Mouse (Mus musculus): ENCODE data around the gene Lpar3. TPM values are rescaled to one million over a fixed set of nuclear protein-coding genes. Genes with fewer than 3 reads are reported as not detected.

Lpar3 gene
- total and polyA plus RNA-seq, 2 experiments from 2014 or later, result 0.31 to 0.66 TPM

DNA sequence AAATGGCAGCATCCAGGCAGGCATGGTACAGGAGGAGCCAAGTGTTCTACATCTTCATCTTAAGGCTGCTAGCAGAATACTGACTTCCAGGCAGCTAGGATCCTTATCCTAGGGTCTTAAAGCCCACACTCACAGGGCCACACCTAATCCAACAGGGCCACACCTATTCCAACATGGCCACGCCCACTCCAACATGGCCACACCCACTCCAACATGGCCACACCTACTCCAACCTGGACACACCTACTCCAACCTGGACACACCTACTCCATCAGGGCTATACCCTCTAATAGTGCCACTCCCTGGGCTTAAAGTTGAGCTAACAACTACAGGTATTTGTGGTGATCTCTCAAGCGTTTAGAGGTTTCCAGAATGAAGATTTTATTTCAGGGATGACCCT lies 40.4 kb upstream of the Lpar3 start:
- H3K27me3 ChIP-seq (ENCODE audit: insufficient read depth, low read length), result no peaks in the 10 kb centered on the region
- no peak overlapping the region for H3K9ac ChIP-seq (replicated peaks; ENCODE audit: low read length, poor library complexity, severe bottlenecking)
- no peak for ATAC-seq (ENCODE audit: low FRiP score)
- no peak for TF ChIP-seq CTCF (IDR thresholded peaks at IDR 0.05)
- H3K36me3 ChIP-seq (ENCODE audit: insufficient read depth, low read length), result no peaks in the 10 kb centered on the region
- DNase-seq (ENCODE audit: low spot score), result no peak
- H3K27ac ChIP-seq (ENCODE audit: low read depth, low read length), result no peak overlapping the region
- no peaks in the 10 kb centered on the region for H3K9me3 ChIP-seq (ENCODE audit: low read length)
- no peaks in the 10 kb centered on the region for H3K4me1 ChIP-seq (ENCODE audit: insufficient read depth, low read length)
- 32% methylated on average over 2 of the region's 2 CpGs for WGBS
- H3K4me3 ChIP-seq (ENCODE audit: low read depth, low read length), result no peak overlapping the region
- H3K4me2 ChIP-seq (ENCODE audit: low read depth, low read length, poor library complexity, severe bottlenecking), result no peak overlapping the region

DNA sequence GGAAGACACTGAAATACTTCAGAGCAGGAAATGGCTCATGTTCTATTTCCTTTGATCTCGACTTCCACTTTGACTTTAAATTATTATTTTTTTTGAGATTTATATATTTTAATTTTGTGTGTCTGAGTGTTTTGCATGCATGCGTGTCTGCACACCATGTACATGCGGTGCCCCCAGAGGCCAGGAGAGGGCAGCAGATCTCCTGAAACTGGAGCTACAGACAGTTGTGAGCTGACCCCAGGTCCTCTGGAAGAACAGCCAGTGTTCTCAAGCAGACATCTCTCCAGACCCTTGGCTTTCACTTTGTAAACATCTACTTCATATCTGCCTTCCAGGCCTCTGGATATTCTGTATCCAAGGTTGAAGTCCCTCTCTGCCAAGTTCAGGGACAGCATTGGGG lies 39.8 kb upstream of the Lpar3 start:
- Histone ChIP-seq H3K4me2 (ENCODE audit: low read depth, low read length, poor library complexity, severe bottlenecking) (no peak overlapping the region), H3K36me3 (ENCODE audit: insufficient read depth, low read length) (no peaks in the 10 kb centered on the region), H3K9ac (replicated peaks; ENCODE audit: low read length, poor library complexity, severe bottlenecking) (no peak overlapping the region), H3K4me3 (ENCODE audit: low read depth, low read length) (no peak overlapping the region), H3K4me1 (ENCODE audit: insufficient read depth, low read length) (no peaks in the 10 kb centered on the region), H3K27me3 (ENCODE audit: insufficient read depth, low read length) (no peaks in the 10 kb centered on the region), H3K27ac (ENCODE audit: low read depth, low read length) (no peak overlapping the region), H3K9me3 (ENCODE audit: low read length) (no peaks in the 10 kb centered on the region)
- ATAC-seq (ENCODE audit: low FRiP score) (no peak), DNase-seq (ENCODE audit: low spot score) (peak; percentile 49)
- WGBS, result 33% methylated on average over 3 of the region's 3 CpGs
- TF ChIP-seq CTCF (IDR thresholded peaks at IDR 0.05), result peak; percentile 77

DNA sequence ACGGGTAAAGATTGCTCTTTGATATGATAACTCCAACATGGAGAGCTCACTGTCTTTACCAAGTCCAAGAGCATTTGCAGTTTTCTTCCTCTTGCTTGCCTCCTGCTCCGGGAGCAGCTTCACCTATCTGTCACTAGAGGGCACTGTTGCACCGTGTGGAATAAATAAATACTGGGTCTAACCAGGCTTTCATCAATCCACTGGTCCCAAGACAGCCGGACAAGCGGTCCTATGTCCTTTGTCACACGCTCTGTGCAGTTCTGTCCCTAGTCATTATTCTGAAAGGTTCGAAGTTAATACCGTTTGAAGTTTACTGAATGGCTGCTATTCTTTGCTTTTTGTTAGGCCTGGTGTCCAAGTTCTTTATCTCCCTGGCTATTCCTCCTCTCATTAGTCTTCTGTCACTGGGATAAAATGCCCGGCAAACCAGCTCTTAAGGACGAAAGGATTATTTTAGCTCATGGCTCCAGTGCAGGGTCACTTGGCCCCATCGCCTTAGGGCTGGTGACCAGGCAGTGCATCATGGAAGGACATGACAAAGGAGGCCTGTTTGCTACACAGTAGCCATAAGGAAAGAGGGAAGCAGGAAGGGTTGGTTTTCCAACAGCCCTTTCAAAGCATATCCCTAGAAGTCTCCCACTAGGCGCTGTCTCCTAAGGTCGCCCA lies 35.6 kb upstream of the Lpar3 start:
- 20% methylated on average over 13 of the region's 13 CpGs for WGBS
- Histone ChIP-seq H3K9me3 (ENCODE audit: low read length) (no peaks in the 10 kb centered on the region), H3K4me3 (ENCODE audit: low read depth, low read length) (no peak overlapping the region), H3K4me2 (ENCODE audit: low read depth, low read length, poor library complexity, severe bottlenecking) (no peak overlapping the region), H3K27me3 (ENCODE audit: insufficient read depth, low read length) (no peaks in the 10 kb centered on the region), H3K27ac (ENCODE audit: low read depth, low read length) (no peak overlapping the region), H3K36me3 (ENCODE audit: insufficient read depth, low read length) (no peaks in the 10 kb centered on the region), H3K4me1 (ENCODE audit: insufficient read depth, low read length) (no peaks in the 10 kb centered on the region), H3K9ac (replicated peaks; ENCODE audit: low read length, poor library complexity, severe bottlenecking) (no peak overlapping the region)
- peak; percentile 98 for TF ChIP-seq CTCF (IDR thresholded peaks at IDR 0.05)
- ATAC-seq (ENCODE audit: low FRiP score), result peak; percentile 72
- DNase-seq (ENCODE audit: low spot score), result peak; percentile 90

DNA sequence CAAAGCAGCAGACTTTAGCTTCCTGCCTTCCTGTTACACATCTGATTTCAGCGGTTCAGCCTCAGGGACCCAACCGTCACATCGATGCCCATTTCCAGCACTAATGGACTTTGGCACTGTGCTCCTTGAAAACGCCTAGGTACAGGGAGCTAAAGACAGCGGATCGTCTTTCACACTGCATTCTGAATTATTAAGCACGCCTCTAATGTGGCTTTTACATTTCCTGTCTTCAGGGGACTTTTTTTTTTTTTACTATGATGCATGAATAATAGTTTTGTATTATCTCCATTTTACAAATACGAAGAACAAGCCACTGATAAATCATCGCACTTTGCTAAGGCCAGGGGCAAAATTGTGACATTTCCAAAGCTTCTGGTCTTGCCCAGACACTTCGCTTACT lies 34.7 kb upstream of the Lpar3 start:
- H3K27me3 ChIP-seq (ENCODE audit: insufficient read depth, low read length), result no peaks in the 10 kb centered on the region
- H3K36me3 ChIP-seq (ENCODE audit: insufficient read depth, low read length), result no peaks in the 10 kb centered on the region
- WGBS, result 57% methylated on average over 10 of the region's 10 CpGs
- DNase-seq (ENCODE audit: low spot score) (no peak), ATAC-seq (ENCODE audit: low FRiP score) (no peak)
- no peak overlapping the region for H3K9ac ChIP-seq (replicated peaks; ENCODE audit: low read length, poor library complexity, severe bottlenecking)
- H3K4me1 ChIP-seq (ENCODE audit: insufficient read depth, low read length), result no peaks in the 10 kb centered on the region
- H3K4me3 ChIP-seq (ENCODE audit: low read depth, low read length), result no peak overlapping the region
- H3K27ac ChIP-seq (ENCODE audit: low read depth, low read length), result no peak overlapping the region
- no peaks in the 10 kb centered on the region for H3K9me3 ChIP-seq (ENCODE audit: low read length)
- no peak overlapping the region for H3K4me2 ChIP-seq (ENCODE audit: low read depth, low read length, poor library complexity, severe bottlenecking)
- no peak for TF ChIP-seq CTCF (IDR thresholded peaks at IDR 0.05)

DNA sequence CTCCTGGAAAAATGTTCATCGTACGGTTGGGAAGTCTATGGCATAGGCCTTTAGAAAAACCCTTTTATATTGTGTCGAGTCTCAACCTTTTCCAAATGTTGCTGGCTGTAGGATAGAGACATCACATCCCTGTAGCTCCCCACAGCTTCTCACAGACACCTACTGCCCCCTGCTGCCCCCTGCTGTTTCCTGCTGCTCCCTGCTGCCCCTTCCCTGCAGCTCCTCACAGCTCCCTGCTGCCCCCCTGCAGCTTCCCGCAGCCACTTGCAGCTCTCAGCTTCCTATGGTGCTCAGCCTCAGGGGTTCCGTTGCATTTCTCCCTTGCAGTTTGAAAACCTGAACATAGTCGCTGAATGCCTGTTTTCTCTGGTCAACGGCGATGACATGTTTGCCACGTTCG lies 30.8 kb upstream of the Lpar3 start:
- DNase-seq (ENCODE audit: low spot score), result no peak
- WGBS, result 68% methylated on average over 10 of the region's 10 CpGs
- TF ChIP-seq CTCF (IDR thresholded peaks at IDR 0.05), result peak; percentile 37

DNA sequence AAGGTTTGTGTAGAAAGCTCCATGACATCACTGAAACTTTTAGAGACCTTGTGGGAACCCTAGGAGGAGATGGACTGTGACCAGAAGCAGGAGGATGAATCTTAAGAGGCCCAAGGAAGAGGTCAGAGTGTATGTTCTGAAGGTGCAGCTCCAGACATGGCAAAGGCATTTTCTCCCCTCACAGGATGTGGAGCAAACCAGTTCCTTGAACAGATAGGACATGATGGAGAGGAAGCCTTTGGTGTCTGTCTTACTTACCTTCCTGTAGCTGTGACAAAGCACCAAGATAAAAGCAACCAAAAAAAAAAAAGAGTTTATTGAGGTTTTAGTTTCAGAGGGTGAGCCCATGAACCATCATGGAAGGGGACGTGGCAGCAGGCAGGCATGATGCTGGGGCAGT lies 28.3 kb upstream of the Lpar3 start:
- Histone ChIP-seq H3K4me1 (ENCODE audit: insufficient read depth, low read length) (0 out of 2 replicates have a peak, but pooled peaks cover 3% of the 10 kb centered on the region), H3K9me3 (ENCODE audit: low read length) (no peaks in the 10 kb centered on the region)
- WGBS, result 77% methylated on average over 1 of the region's 1 CpGs

More for the DNA sequence above, 30.8 kb upstream of the Lpar3 start:
- no peaks in the 10 kb centered on the region for H3K9me3 ChIP-seq (ENCODE audit: low read length)
- H3K27me3 ChIP-seq (ENCODE audit: insufficient read depth, low read length), result no peaks in the 10 kb centered on the region
- no peak overlapping the region for H3K9ac ChIP-seq (replicated peaks; ENCODE audit: low read length, poor library complexity, severe bottlenecking)
- H3K4me2 ChIP-seq (ENCODE audit: low read depth, low read length, poor library complexity, severe bottlenecking), result no peak overlapping the region
- no peak for ATAC-seq (ENCODE audit: low FRiP score)
- no peak overlapping the region for H3K27ac ChIP-seq (ENCODE audit: low read depth, low read length)
- H3K4me3 ChIP-seq (ENCODE audit: low read depth, low read length), result no peak overlapping the region
- no peaks in the 10 kb centered on the region for H3K36me3 ChIP-seq (ENCODE audit: insufficient read depth, low read length)
- H3K4me1 ChIP-seq (ENCODE audit: insufficient read depth, low read length), result no peaks in the 10 kb centered on the region

More for the DNA sequence above, 28.3 kb upstream of the Lpar3 start:
- H3K27ac ChIP-seq (ENCODE audit: low read depth, low read length), result no peak overlapping the region
- H3K27me3 ChIP-seq (ENCODE audit: insufficient read depth, low read length), result no peaks in the 10 kb centered on the region
- ATAC-seq (ENCODE audit: low FRiP score) (no peak), DNase-seq (ENCODE audit: low spot score) (no peak)
- no peak overlapping the region for H3K4me2 ChIP-seq (ENCODE audit: low read depth, low read length, poor library complexity, severe bottlenecking)
- no peak for TF ChIP-seq CTCF (IDR thresholded peaks at IDR 0.05)
- H3K4me3 ChIP-seq (ENCODE audit: low read depth, low read length), result no peak overlapping the region
- no peaks in the 10 kb centered on the region for H3K36me3 ChIP-seq (ENCODE audit: insufficient read depth, low read length)
- no peak overlapping the region for H3K9ac ChIP-seq (replicated peaks; ENCODE audit: low read length, poor library complexity, severe bottlenecking)

All from midbrain, postnatal 0 days (tissue).